Mouse (Mus musculus): Measurements from ENCODE around the gene Synpo2l. TPM values are rescaled to one million over a fixed set of nuclear protein-coding genes. Genes with fewer than 3 reads are reported as not detected.

The Synpo2l gene
- polyA plus RNA-seq, 1 experiment, result 0.07 TPM

- peaks cover 25% of the 10 kb centered on the region for H3K36me3 ChIP-seq (ENCODE audit: control insufficient read depth, insufficient read depth, low read length)
- TF ChIP-seq CTCF (IDR thresholded peaks at IDR 0.05; ENCODE audit: extremely low read depth, insufficient read depth, insufficient read length, insufficient replicate concordance) (no peak), POLR2A (IDR thresholded peaks at IDR 0.05; ENCODE audit: low read depth, low read length) (peak; percentile 44)
- DNase-seq (ENCODE audit: low read depth in 1 of 2, low spot score in 2 of 2), result peak; percentile 72 to 80
- peak within 1 kb of the TSS; percentile 85 for H3K4me3 ChIP-seq (ENCODE audit: extremely low read depth, insufficient read depth, insufficient read length)
- WGBS, result under 1% methylated on average over 107 of the region's 111 CpGs
- H3K27ac ChIP-seq (ENCODE audit: insufficient read depth, low read length), result peak within 1 kb of the TSS; percentile 96
- H3K4me1 ChIP-seq (ENCODE audit: control insufficient read depth, insufficient read depth, insufficient read length), result peaks cover 11% of the 10 kb centered on the region; the same call in 1 of the 2 replicates
- H3K27me3 ChIP-seq (ENCODE audit: control insufficient read depth, insufficient read depth, low read length), result no peaks in the 10 kb centered on the region
Measured at GRCm38 (mm10) chr14:20694884-20695760, 27.0 kb upstream of the Synpo2l start, which contains the start of gene Fut11. Fut11 (plus strand) TSS chr14:20694968.

- DNase-seq (ENCODE audit: low read depth in 1 of 2, low spot score in 2 of 2), result no peak
- TF ChIP-seq CTCF (IDR thresholded peaks at IDR 0.05; ENCODE audit: extremely low read depth, insufficient read depth, insufficient read length, insufficient replicate concordance) (no peak), POLR2A (IDR thresholded peaks at IDR 0.05; ENCODE audit: low read depth, low read length) (no peak)
- H3K27ac ChIP-seq (ENCODE audit: insufficient read depth, low read length), result peak overlapping the region; percentile 96
- H3K36me3 ChIP-seq (ENCODE audit: control insufficient read depth, insufficient read depth, low read length), result peaks cover 32% of the 10 kb centered on the region
- peak overlapping the region; percentile 85 for H3K4me3 ChIP-seq (ENCODE audit: extremely low read depth, insufficient read depth, insufficient read length)
- H3K4me1 ChIP-seq (ENCODE audit: control insufficient read depth, insufficient read depth, insufficient read length), result peaks cover 11% of the 10 kb centered on the region; the same call in 1 of the 2 replicates
- 52% methylated on average over 13 of the region's 13 CpGs for WGBS
- no peaks in the 10 kb centered on the region for H3K27me3 ChIP-seq (ENCODE audit: control insufficient read depth, insufficient read depth, low read length)
Measured at GRCm38 (mm10) chr14:20694185-20694883, 26.2 kb upstream of the Synpo2l start.

- Histone ChIP-seq H3K4me1 (ENCODE audit: control insufficient read depth, insufficient read depth, insufficient read length) (peaks cover 11% of the 10 kb centered on the region; the same call in 1 of the 2 replicates), H3K27ac (ENCODE audit: insufficient read depth, low read length) (no peak overlapping the region), H3K36me3 (ENCODE audit: control insufficient read depth, insufficient read depth, low read length) (peaks cover 39% of the 10 kb centered on the region), H3K27me3 (ENCODE audit: control insufficient read depth, insufficient read depth, low read length) (no peaks in the 10 kb centered on the region), H3K4me3 (ENCODE audit: extremely low read depth, insufficient read depth, insufficient read length) (no peak overlapping the region)
- no peak for DNase-seq (ENCODE audit: low read depth in 1 of 2, low spot score in 2 of 2)
- TF ChIP-seq CTCF (IDR thresholded peaks at IDR 0.05; ENCODE audit: extremely low read depth, insufficient read depth, insufficient read length, insufficient replicate concordance), result no peak
- no peak for TF ChIP-seq POLR2A (IDR thresholded peaks at IDR 0.05; ENCODE audit: low read depth, low read length)
- 90% methylated on average over 10 of the region's 10 CpGs for WGBS
Measured at GRCm38 (mm10) chr14:20693589-20694101, 25.5 kb upstream of the Synpo2l start.

- no peak for TF ChIP-seq POLR2A (IDR thresholded peaks at IDR 0.05; ENCODE audit: low read depth, low read length)
- TF ChIP-seq CTCF (IDR thresholded peaks at IDR 0.05; ENCODE audit: extremely low read depth, insufficient read depth, insufficient read length, insufficient replicate concordance), result no peak
- Histone ChIP-seq H3K27ac (ENCODE audit: insufficient read depth, low read length) (no peak overlapping the region), H3K27me3 (ENCODE audit: control insufficient read depth, insufficient read depth, low read length) (no peaks in the 10 kb centered on the region), H3K4me3 (ENCODE audit: extremely low read depth, insufficient read depth, insufficient read length) (no peak overlapping the region), H3K4me1 (ENCODE audit: control insufficient read depth, insufficient read depth, insufficient read length) (peaks cover 7% of the 10 kb centered on the region; the same call in 1 of the 2 replicates), H3K36me3 (ENCODE audit: control insufficient read depth, insufficient read depth, low read length) (peaks cover 56% of the 10 kb centered on the region)
- no peak for DNase-seq (ENCODE audit: low read depth in 1 of 2, low spot score in 2 of 2)
- 91% methylated on average over 6 of the region's 6 CpGs for WGBS
Measured at GRCm38 (mm10) chr14:20691772-20692171, 23.6 kb upstream of the Synpo2l start.

GRCm38 (mm10) chr14:20689009-20689408 is 20.9 kb upstream of the Synpo2l start:
- Histone ChIP-seq H3K4me1 (ENCODE audit: control insufficient read depth, insufficient read depth, insufficient read length) (no peaks in the 10 kb centered on the region), H3K27ac (ENCODE audit: insufficient read depth, low read length) (no peak overlapping the region), H3K27me3 (ENCODE audit: control insufficient read depth, insufficient read depth, low read length) (no peaks in the 10 kb centered on the region), H3K36me3 (ENCODE audit: control insufficient read depth, insufficient read depth, low read length) (peaks cover 73% of the 10 kb centered on the region), H3K4me3 (ENCODE audit: extremely low read depth, insufficient read depth, insufficient read length) (no peak overlapping the region)
- no peak for DNase-seq (ENCODE audit: low read depth in 1 of 2, low spot score in 2 of 2)
- TF ChIP-seq POLR2A (IDR thresholded peaks at IDR 0.05; ENCODE audit: low read depth, low read length), result no peak
- 82% methylated on average over 2 of the region's 2 CpGs for WGBS

- 97% methylated on average over 3 of the region's 3 CpGs for WGBS
- peaks cover 5% of the 10 kb centered on the region; the same call in 1 of the 2 replicates for H3K4me1 ChIP-seq (ENCODE audit: control insufficient read depth, insufficient read depth, insufficient read length)
- TF ChIP-seq POLR2A (IDR thresholded peaks at IDR 0.05; ENCODE audit: low read depth, low read length) (no peak), CTCF (IDR thresholded peaks at IDR 0.05; ENCODE audit: extremely low read depth, insufficient read depth, insufficient read length, insufficient replicate concordance) (no peak)
Measured at GRCm38 (mm10) chr14:20686576-20686975, 18.4 kb upstream of the Synpo2l start.

More at GRCm38 (mm10) chr14:20686576-20686975, 18.4 kb upstream of the Synpo2l start:
- no peak overlapping the region for H3K4me3 ChIP-seq (ENCODE audit: extremely low read depth, insufficient read depth, insufficient read length)
- DNase-seq (ENCODE audit: low read depth in 1 of 2, low spot score in 2 of 2), result no peak
- H3K27me3 ChIP-seq (ENCODE audit: control insufficient read depth, insufficient read depth, low read length), result no peaks in the 10 kb centered on the region
- peaks cover 70% of the 10 kb centered on the region for H3K36me3 ChIP-seq (ENCODE audit: control insufficient read depth, insufficient read depth, low read length)
- H3K27ac ChIP-seq (ENCODE audit: insufficient read depth, low read length), result no peak overlapping the region

All from spleen, adult 2 months (tissue).